Mouse (Mus musculus): ENCODE results near the gene Dtwd1. TPM values are rescaled to one million over a fixed set of nuclear protein-coding genes. Genes with fewer than 3 reads are reported as not detected.
"Not testable (repeated sequence)": the region's sequence is repeated elsewhere in the genome, so short reads cannot be mapped to it uniquely, and the experiment has no call there.

Dtwd1 gene
- polyA plus RNA-seq, 1 experiment from 2014 or later: 19.7 TPM

DNA sequence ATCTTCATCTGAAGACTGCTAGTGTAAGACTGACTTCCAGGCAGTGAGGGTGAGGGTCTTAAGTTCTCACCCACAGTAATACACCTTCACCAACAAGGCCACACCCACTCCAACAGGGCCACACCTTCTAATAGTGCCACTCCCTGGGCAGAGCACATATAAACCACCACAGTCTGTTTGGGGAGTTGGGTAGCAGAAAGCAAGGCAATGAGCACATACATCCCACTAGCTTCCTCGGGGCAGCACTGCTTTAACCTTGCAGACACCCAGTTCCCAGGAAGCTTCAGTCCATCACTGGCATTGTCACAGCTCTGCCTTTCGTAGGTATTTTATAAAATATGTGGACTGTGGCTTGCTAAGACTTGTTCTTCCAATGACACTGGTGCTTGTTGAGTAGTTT, 40.2 kb downstream of the Dtwd1 start:
- ATAC-seq (ENCODE audit: insufficient number of reproducible peaks, insufficient read depth, low FRiP score, low read depth): no peak
- Histone ChIP-seq H3K4me2 (ENCODE audit: low read length) (no peak overlapping the region), H3K4me1 (ENCODE audit: control insufficient read depth in 2 of 2, insufficient read depth in 2 of 2, low read length in 2 of 2) (no peaks in the 10 kb centered on the region), H3K9me3 (ENCODE audit: control insufficient read depth, low read length) (no peaks in the 10 kb centered on the region), H3K36me3 (ENCODE audit: control insufficient read depth, insufficient read depth, low read length) (no peaks in the 10 kb centered on the region), H3K4me3 (ENCODE audit: control insufficient read depth in 1 of 2, insufficient read depth in 1 of 2, low read depth in 1 of 2, low read length in 2 of 2) (no peak overlapping the region), H3K27ac (replicated peaks in 1 of 2; ENCODE audit: control insufficient read depth in 1 of 2, insufficient read depth in 1 of 2, low read depth in 2 of 2, low read length in 2 of 2) (no peak overlapping the region), H3K27me3 (ENCODE audit: control insufficient read depth, insufficient read depth, low read length) (no peaks in the 10 kb centered on the region), H3K9ac (ENCODE audit: low read length) (no peak overlapping the region)
- 80% methylated on average over 2 of the region's 2 CpGs for WGBS

DNA sequence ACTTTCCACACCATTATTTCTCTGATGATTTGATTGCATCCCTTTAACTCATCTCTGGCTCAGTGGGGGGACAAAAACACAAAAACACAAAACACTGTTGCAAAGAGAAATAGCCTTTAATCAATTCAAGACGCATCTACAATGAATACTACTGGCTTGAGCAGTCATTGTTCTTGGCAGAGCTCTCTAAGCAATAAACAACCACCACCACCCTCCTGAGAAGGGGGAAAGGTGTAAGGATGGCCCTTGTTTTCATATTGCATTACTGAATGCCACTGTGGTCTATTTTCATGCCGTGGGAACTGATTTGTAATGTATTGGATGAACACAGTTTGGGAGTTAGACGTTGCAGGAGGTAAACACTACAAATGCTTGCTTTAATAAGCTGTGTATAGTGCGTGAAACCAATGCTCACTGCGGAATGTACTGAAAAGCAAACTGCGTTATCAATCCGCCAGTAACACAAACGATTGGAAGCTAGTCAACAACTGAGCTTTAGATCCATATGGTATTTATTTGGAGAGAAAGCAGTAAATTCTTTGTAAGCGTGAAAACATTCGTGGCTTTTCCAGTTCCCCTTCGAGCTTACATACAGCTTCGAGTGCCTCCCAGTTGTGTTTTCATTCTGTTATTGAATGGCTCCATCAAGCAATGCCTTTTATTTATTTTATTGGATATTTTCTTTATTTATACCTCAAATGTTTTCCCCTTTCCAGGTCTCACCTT, 43.9 kb downstream of the Dtwd1 start:
- no peaks in the 10 kb centered on the region for H3K27me3 ChIP-seq (ENCODE audit: control insufficient read depth, insufficient read depth, low read length)
- WGBS: 82% methylated on average over 12 of the region's 12 CpGs
- no peaks in the 10 kb centered on the region for H3K36me3 ChIP-seq (ENCODE audit: control insufficient read depth, insufficient read depth, low read length)
- H3K4me3 ChIP-seq (ENCODE audit: control insufficient read depth in 1 of 2, insufficient read depth in 1 of 2, low read depth in 1 of 2, low read length in 2 of 2): no peak overlapping the region
- no peak for ATAC-seq (ENCODE audit: insufficient number of reproducible peaks, insufficient read depth, low FRiP score, low read depth)
- no peak overlapping the region for H3K9ac ChIP-seq (ENCODE audit: low read length)
- no peak overlapping the region for H3K27ac ChIP-seq (replicated peaks in 1 of 2; ENCODE audit: control insufficient read depth in 1 of 2, insufficient read depth in 1 of 2, low read depth in 2 of 2, low read length in 2 of 2)
- H3K4me1 ChIP-seq (ENCODE audit: control insufficient read depth in 2 of 2, insufficient read depth in 2 of 2, low read length in 2 of 2): no peaks in the 10 kb centered on the region
- no peaks in the 10 kb centered on the region for H3K9me3 ChIP-seq (ENCODE audit: control insufficient read depth, low read length)
- no peak overlapping the region for H3K4me2 ChIP-seq (ENCODE audit: low read length)

- Histone ChIP-seq H3K36me3 (ENCODE audit: control insufficient read depth, insufficient read depth, low read length) (no peaks in the 10 kb centered on the region), H3K27me3 (ENCODE audit: control insufficient read depth, insufficient read depth, low read length) (no peaks in the 10 kb centered on the region), H3K4me3 (ENCODE audit: control insufficient read depth in 1 of 2, insufficient read depth in 1 of 2, low read depth in 1 of 2, low read length in 2 of 2) (no peak overlapping the region), H3K4me2 (ENCODE audit: low read length) (no peak overlapping the region), H3K9me3 (ENCODE audit: control insufficient read depth, low read length) (no peaks in the 10 kb centered on the region), H3K4me1 (ENCODE audit: control insufficient read depth in 2 of 2, insufficient read depth in 2 of 2, low read length in 2 of 2) (no peaks in the 10 kb centered on the region), H3K9ac (ENCODE audit: low read length) (no peak overlapping the region), H3K27ac (replicated peaks in 1 of 2; ENCODE audit: control insufficient read depth in 1 of 2, insufficient read depth in 1 of 2, low read depth in 2 of 2, low read length in 2 of 2) (no peak overlapping the region)
- ATAC-seq (ENCODE audit: insufficient number of reproducible peaks, insufficient read depth, low FRiP score, low read depth): no peak
- 76% methylated on average over 3 of the region's 3 CpGs for WGBS
Measured at GRCm38 (mm10) chr2:126198971-126199370, 47.0 kb downstream of the Dtwd1 start.

DNA sequence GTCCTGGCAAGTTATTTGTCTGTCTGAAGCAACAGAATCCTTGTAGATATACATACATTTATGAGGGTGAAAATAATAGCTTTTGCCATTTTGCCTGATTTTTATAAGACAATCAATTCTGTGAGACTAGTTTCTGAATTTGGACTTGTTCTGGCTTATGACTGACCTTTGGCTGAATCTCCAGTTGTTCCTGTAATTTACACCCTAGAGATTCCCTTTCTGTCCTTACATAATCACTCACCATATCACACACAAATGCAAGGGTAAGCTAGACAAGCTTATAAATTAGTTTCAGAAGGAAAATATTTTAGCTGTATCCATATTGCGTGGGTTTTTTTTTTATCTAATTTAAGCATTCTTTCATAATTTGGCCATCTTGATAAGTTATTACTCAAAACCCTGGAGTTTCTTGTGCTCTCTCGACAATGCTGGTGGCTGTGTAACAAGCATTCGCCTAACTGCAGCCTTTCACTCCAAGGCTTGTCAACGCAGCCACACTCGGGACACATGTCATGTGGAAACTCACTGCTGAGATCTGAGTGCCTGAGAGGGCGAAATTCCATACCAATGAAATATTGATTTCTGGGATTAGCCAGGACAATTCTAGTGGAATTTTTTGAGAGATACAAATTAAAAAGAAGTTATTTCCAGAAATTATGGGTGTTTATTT, 59.2 kb downstream of the Dtwd1 start:
- Histone ChIP-seq H3K4me1 (ENCODE audit: control insufficient read depth in 2 of 2, insufficient read depth in 2 of 2, low read length in 2 of 2) (no peaks in the 10 kb centered on the region), H3K9ac (ENCODE audit: low read length) (no peak overlapping the region), H3K27me3 (ENCODE audit: control insufficient read depth, insufficient read depth, low read length) (no peaks in the 10 kb centered on the region), H3K27ac (replicated peaks in 1 of 2; ENCODE audit: control insufficient read depth in 1 of 2, insufficient read depth in 1 of 2, low read depth in 2 of 2, low read length in 2 of 2) (no peak overlapping the region), H3K4me2 (ENCODE audit: low read length) (no peak overlapping the region), H3K36me3 (ENCODE audit: control insufficient read depth, insufficient read depth, low read length) (no peaks in the 10 kb centered on the region), H3K9me3 (ENCODE audit: control insufficient read depth, low read length) (0 out of 2 replicates have a peak, but pooled peaks cover 3% of the 10 kb centered on the region), H3K4me3 (ENCODE audit: control insufficient read depth in 1 of 2, insufficient read depth in 1 of 2, low read depth in 1 of 2, low read length in 2 of 2) (no peak overlapping the region)
- ATAC-seq (ENCODE audit: insufficient number of reproducible peaks, insufficient read depth, low FRiP score, low read depth): no peak
- 58% methylated on average over 6 of the region's 6 CpGs for WGBS

DNA sequence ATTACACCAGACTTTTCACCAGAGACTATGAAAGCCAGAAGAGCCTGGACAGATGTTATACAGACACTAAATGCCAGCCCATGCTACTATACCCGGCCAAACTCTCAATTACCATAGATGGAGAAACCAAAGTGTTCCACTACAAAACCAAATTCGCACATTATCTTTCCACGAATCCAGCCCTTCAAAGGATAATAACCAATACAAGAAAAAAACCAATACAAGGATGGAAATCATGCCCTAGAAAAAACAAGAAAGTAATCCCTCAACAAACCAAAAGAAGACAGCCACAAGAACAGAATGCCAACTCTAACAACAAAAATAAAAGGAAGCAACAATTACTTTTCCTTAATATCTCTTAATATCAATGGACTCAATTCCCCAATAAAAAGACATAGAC, 62.9 kb downstream of the Dtwd1 start, which contains the start of gene Gm17555:
Gene Gm17555 (plus strand): TSS at position 301 of the 400 bp plus-strand sequence.
- not testable (repeated sequence) for H3K4me2 ChIP-seq (ENCODE audit: low read length); H3K27ac ChIP-seq (replicated peaks in 1 of 2; ENCODE audit: control insufficient read depth in 1 of 2, insufficient read depth in 1 of 2, low read depth in 2 of 2, low read length in 2 of 2); H3K9ac ChIP-seq (ENCODE audit: low read length); H3K4me3 ChIP-seq (ENCODE audit: control insufficient read depth in 1 of 2, insufficient read depth in 1 of 2, low read depth in 1 of 2, low read length in 2 of 2); H3K4me1 ChIP-seq (ENCODE audit: control insufficient read depth in 2 of 2, insufficient read depth in 2 of 2, low read length in 2 of 2); ATAC-seq (ENCODE audit: insufficient number of reproducible peaks, insufficient read depth, low FRiP score, low read depth); H3K36me3 ChIP-seq (ENCODE audit: control insufficient read depth, insufficient read depth, low read length); H3K9me3 ChIP-seq (ENCODE audit: control insufficient read depth, low read length); H3K27me3 ChIP-seq (ENCODE audit: control insufficient read depth, insufficient read depth, low read length)
- 77% methylated on average over 3 of the region's 3 CpGs for WGBS

Other genes with a start within 250 kb of the Dtwd1 start
- 0.50 and 0.57 TPM in 2 replicates for gene Fgf7, start 117.5 kb upstream of the Dtwd1 start, polyA plus RNA-seq (2014; fragmentation: Nextera tagmentation; extraction: Ambion mirVana)
- 0.12 TPM in 1 of 2 replicates, not detected in the other for gene Fam227b, start 137 bp upstream of the Dtwd1 start, polyA plus RNA-seq (2014; fragmentation: Nextera tagmentation; extraction: Ambion mirVana)
- gene Gm17555, start 63.0 kb downstream of the Dtwd1 start, polyA plus RNA-seq (2014; fragmentation: Nextera tagmentation; extraction: Ambion mirVana): not detected in 2 replicates

All from heart, embryonic 14.5 days (tissue).